Mouse (Mus musculus) skeletal muscle tissue, adult 2 months (tissue): ENCODE results near the gene Hspb1.

Source experiments
- DNase-seq: peaks from one replicate; pipeline ENCODE4 v3.0.0-alpha.2; 2012; ENCODE audit warnings: low read depth, low spot score

Hspb1 gene

DNA sequence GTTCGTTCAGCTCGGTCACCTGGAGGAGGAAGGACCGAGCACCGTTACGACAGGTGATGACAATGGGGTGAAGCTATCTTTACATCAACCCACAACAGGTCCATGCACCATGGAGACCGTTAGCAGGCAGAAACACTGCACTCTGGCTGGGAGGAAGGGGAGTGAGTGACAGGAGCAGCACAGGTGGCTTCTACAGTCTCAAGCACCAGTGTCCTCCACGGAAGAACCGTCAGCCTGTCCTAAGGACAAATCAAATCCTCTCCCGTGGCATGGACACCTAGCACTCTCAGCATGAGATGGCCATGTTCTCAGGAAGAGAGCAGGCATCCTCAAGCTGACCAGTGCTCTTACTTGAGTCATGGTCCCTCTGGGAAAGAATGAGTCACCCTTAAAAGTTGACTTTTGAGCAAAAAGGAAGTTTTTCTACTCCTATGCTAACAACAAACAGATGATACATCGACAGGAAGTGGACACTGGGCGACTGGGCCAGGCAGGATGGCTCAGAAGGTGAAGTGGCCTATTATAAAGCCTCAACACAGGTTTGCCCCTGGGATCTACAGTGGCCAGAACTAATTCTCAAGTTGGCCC is 24.0 kb downstream of the Hspb1 start:
- no peak for DNase-seq

- no peak for DNase-seq
Observed at GRCm38 (mm10) chr5:135913201-135913600, 25.5 kb downstream of the Hspb1 start.

DNA sequence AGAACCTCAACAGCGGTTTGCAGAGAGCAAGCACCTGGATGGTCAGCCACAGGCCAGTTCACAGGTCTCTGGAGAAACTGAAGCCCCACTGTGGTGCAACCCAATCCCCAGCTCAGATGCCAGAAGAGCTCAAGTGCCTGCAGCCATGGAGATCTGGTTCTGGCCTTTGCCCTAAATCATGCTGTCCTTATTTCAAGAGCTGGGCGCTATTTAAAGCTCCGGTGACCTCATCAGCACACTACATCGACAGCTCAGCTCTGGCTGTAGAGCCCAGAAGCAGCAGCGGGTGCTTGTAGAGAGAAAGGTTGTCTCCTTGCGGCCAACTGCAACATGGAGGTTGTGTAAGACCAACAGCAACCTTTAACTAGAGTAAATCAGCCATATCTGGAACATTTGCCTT is 26.4 kb downstream of the Hspb1 start:
- DNase-seq, result peak; percentile 96

GRCm38 (mm10) chr5:135916051-135916565 is 28.4 kb downstream of the Hspb1 start:
- no peak for DNase-seq

DNA sequence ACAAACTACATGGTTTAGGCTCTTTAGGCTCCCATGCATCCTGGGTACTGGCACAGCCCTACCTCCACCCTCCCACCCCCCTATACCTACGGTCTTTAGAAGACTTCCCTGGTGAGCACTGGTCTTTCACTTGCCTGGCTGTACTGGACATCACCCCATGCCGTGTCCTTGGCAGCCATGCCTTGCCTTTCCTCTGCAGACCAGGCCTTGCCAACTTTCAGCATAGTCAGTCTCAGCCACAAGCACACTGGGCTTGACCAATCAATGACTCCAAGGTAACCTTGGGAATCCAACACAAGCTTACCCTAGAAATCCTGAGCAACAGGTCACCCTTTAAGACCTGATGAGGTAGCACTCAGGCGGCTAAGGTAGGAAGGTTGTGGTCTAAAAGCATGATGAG is 28.9 kb downstream of the Hspb1 start:
- DNase-seq, result peak; percentile 55

GRCm38 (mm10) chr5:135917327-135918058 is 29.8 kb downstream of the Hspb1 start:
- no peak for DNase-seq

GRCm38 (mm10) chr5:135918059-135918437 is 30.3 kb downstream of the Hspb1 start:
- peak; percentile 70 for DNase-seq

GRCm38 (mm10) chr5:135918593-135918992 is 30.9 kb downstream of the Hspb1 start:
- no peak for DNase-seq

DNA sequence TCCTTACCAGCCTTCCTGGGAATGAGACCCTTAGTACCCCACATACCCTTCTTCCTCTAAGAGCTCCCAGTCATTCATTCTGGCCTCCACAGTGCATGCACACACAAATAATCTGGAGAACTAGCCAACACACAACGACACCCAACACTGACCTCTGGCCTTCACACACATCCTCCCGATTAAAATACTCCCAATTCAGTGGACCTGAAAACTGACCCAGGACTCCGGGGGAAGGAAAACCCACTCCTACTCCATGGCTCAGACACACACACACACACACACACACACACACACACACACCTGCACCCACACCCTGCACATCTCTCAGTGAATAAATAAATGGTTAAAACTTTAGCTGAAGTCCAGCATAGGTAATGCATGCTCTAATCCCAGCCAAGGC is 32.2 kb downstream of the Hspb1 start:
- DNase-seq, result no peak

DNA sequence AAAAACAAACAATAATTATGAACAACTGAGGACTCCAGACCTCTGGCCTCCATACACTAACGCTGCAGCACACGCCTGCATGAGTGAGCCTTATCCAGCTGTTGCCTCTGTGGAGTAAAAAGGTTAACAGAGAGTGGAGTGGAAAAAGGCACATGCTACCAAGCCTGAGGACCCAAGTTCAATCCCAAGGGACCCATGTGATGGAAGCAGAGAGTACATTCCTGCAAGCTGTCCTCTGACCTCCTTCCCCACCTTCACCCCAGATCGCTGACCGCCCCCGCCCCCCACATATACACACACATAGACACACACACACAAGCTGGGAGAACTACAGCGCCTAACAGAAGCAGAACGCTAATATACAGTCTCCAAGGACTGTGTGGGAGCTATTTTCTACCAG is 36.2 kb downstream of the Hspb1 start:
- no peak for DNase-seq

GRCm38 (mm10) chr5:135929685-135930424 is 42.1 kb downstream of the Hspb1 start:
- no peak for DNase-seq

- no peak for DNase-seq
Observed at GRCm38 (mm10) chr5:135931526-135931925, 43.8 kb downstream of the Hspb1 start.

DNA sequence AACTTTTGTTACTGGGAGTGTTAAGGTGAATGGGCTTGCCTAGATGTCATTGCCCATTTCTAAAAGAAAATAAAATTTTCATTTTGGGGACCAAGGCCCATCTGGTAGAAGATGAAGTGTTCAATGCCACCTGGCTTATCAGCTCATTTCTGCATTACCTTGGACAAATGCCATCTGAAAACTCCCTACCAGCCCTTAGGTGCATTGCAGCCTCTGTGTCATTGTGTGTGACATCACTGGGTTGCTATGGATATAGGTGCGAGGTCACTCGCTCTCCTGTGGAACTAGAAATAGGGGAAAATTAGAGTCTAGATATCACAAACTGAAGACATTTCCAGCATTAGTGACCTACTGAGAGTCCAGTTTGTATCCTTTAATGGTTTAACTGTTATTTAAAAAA is 44.6 kb downstream of the Hspb1 start:
- no peak for DNase-seq

DNA sequence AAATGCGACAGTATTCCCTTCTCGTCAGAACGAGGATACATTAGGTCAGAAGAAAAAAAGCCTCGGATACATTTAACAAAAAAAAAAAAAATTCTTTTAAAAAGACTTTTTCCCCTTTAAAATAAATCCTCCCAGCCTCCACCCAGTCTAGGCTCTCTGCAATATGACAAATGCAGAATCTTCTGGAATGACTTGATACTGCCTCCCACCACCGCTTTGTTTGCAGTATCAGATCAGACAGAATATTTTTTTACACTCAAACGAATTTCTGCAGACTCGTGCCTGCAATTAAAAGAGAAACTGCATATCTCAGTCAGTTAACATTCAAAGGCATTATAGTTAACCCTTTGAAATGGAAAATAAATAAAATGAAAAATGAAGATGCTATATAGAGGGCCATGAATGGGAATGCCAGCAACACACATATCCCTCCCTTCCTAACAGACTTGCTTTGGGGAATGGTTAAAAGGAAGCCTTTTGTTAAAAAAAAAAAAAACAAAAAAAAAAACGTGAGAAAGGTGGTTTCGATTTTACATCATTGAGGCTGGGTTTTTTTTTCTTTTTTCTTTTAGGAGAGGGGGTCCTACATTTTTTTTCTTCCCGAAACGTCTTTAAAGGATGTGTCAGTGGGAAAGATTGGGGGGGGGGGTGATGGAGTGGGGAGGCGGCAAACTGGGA is 45.6 kb downstream of the Hspb1 start:
- no peak for DNase-seq

- DNase-seq, result no peak
Observed at GRCm38 (mm10) chr5:135933900-135934441, 46.3 kb downstream of the Hspb1 start.

- peak; percentile 99 for DNase-seq
Observed at GRCm38 (mm10) chr5:135934481-135935175, 46.9 kb downstream of the Hspb1 start, which contains the start of gene Ywhag. Ywhag (minus strand) TSS chr5:135934616.

GRCm38 (mm10) chr5:135935176-135935523 is 47.4 kb downstream of the Hspb1 start:
- no peak for DNase-seq

- no peak for DNase-seq
Observed at GRCm38 (mm10) chr5:135935641-135936190, 48.0 kb downstream of the Hspb1 start.
